In the genomic region with DNA sequence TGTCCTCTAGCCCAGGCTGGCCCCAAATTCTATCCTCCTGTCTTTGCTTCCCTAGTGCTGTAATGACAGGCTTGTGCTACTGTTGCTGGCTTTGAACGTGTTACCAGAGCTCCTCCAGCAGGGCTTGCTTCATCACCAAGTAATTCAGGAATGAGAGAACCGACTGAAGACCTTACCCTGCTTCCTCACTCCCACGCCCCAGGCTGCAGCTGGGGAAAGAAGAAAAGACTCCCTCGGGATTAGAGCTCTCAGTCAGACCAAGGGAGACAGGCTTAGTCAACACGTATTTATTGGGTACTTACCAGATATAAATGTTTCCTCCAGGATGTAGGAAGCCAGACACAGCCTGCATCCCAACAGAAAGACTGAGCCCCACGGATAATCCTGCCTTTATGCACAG, we compare ENCODE assay signal across 28 mouse cellular contexts.
A peak's percentile ranks its signal among the peaks of the same experiment; 100 is the strongest.
DNase-seq lines count a peak whose midpoint lies in the region; ATAC-seq lines count a peak whose summit lies in the region.
"Had no signal": no experiment of that assay in that cellular context is flagged by ENCODE, and none has a peak within 500 bp of the region (broad histone marks: within the 10 kb centered on the region; RNA-seq: fewer than 3 reads in every experiment).

No protein-coding gene starts in this region.

- no peaks in the 10 kb centered on the region for H3K9me3 ChIP-seq in megakaryocyte, embryonic 14.5 days
- H3K9me3 ChIP-seq: embryonic facial prominence, embryonic 12.5 days; embryonic facial prominence, embryonic 15.5 days; heart, embryonic 12.5 days; heart, embryonic 15.5 days had no signal

- ATAC-seq in megakaryocyte, adult 5-6 weeks (ENCODE audit: poor library complexity, severe bottlenecking): no peak
- ATAC-seq: activated CD4-positive, CD25-positive, alpha-beta regulatory T cell, adult 4 months; forebrain, embryonic 14.5 days; forebrain, postnatal 0 days; hindbrain, postnatal 0 days; inflammation-experienced regulatory T-cells, adult 6 months; intestine, embryonic 16.5 days had no signal

- DNase-seq in heart, adult 9 months (ENCODE audit: low spot score in 2 of 2): peak; percentile 8 to 17
- no peak for DNase-seq in heart, postnatal 36 days
- DNase-seq in MN1 (ENCODE audit: low spot score): peak; percentile 17
- no peak for DNase-seq in frontal cortex, adult 2 months (ENCODE audit: extremely low spot score in 1 of 2, low spot score in 1 of 2)
- DNase-seq in left cerebral cortex, postnatal 36 days (ENCODE audit: low spot score in 2 of 2): no peak
- DNase-seq: adrenal gland, postnatal 10 days; adrenal gland, postnatal 36 days; cerebellum, adult 11 months; cerebellum, adult 2 months; cerebellum, adult 9-11 months; cerebellum, postnatal 25 days; forebrain, postnatal 0 days; gastrocnemius, postnatal 25 days; heart, postnatal 10 days; heart, postnatal 4 days; kidney, adult 18-20 months had no signal

- H3K4me3 ChIP-seq in megakaryocyte, embryonic 14.5 days (replicated peaks): peak overlapping the region; percentile 71
- H3K4me3 ChIP-seq: embryonic facial prominence, embryonic 12.5 days; embryonic facial prominence, embryonic 15.5 days; heart, embryonic 12.5 days; heart, embryonic 15.5 days had no signal

- peaks cover 48% of the 10 kb centered on the region for H3K27me3 ChIP-seq in megakaryocyte, embryonic 14.5 days (replicated peaks)

- intact Hi-C loops in heart, postnatal 36 days (cut with DNase I): no loop called here
- intact Hi-C loops in left cerebral cortex, postnatal 36 days (cut with DNase I): no loop called here

- H3K4me1 ChIP-seq in megakaryocyte, embryonic 14.5 days: peaks cover 4% of the 10 kb centered on the region; the same call in 1 of the 2 replicates

- no peaks in the 10 kb centered on the region for H3K36me3 ChIP-seq in megakaryocyte, embryonic 14.5 days (replicated peaks; ENCODE audit: low read length)
- H3K36me3 ChIP-seq: embryonic facial prominence, embryonic 12.5 days; embryonic facial prominence, embryonic 15.5 days; G1E; heart, embryonic 12.5 days; heart, embryonic 15.5 days had no signal

Comparison
In these comparisons a context has a peak if more than half of its experiments do, and no peak if none do; other contexts are left out.
1. DNase-seq: peak in heart, adult 9 months (2 of 2) and MN1 (single experiment); none in heart, postnatal 36 days (0 of 2), frontal cortex, adult 2 months (0 of 2) and left cerebral cortex, postnatal 36 days (0 of 2).